Mouse (Mus musculus) bone marrow, adult 2 months (tissue): ENCODE results near the gene Pspc1.

Source experiments
- CTCF ChIP-seq: fragments of 200-500 bp; IDR thresholded peaks from 2 replicates; pipeline ENCODE4 v1.5.1; 2011; ENCODE audit warnings: low read length, control low read depth; ENCODE audit not compliant: control insufficient read depth, insufficient read depth
- POLR2A ChIP-seq: fragments of 200-500 bp; IDR thresholded peaks from 2 replicates; pipeline ENCODE4 v1.6.1; 2011; ENCODE audit warnings: low read depth, mild to moderate bottlenecking, control low read depth, low read length, borderline replicate concordance; ENCODE audit not compliant: control insufficient read depth

DNA sequence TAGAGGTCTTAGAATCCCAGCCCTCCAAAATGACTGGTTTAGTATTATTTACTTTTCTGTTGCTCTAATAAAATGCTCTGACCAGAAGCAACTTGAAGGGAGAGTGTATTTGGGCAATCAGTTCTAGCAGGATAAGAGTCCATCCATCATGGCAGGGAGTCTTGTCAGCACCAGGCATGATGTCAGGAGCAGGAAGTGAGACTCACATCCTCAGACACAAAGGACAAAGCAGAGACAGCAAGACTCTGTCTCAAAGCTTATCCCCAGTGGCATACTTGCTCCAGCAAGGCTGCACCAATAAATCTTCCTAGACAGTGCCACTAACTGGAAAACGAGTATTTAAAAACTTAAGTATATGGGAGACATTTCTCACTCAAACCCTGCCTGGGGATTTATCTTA lies 92.7 kb downstream of the Pspc1 start:
- TF ChIP-seq CTCF (no peak), POLR2A (no peak)
